Mouse (Mus musculus) ovary, adult 18-20 months (tissue): Measurements from ENCODE around the gene Zfp746.
A peak's percentile ranks its signal among the peaks of the same experiment; 100 is the strongest.
"Not testable (repeated sequence)": the region's sequence is repeated elsewhere in the genome, so short reads cannot be mapped to it uniquely, and the experiment has no call there.

Experiments
- DNase-seq: peaks from one replicate; pipeline ENCODE4 v3.0.0; 2022; ENCODE audit warnings: low spot score, mixed read lengths

Gene Zfp746

DNA sequence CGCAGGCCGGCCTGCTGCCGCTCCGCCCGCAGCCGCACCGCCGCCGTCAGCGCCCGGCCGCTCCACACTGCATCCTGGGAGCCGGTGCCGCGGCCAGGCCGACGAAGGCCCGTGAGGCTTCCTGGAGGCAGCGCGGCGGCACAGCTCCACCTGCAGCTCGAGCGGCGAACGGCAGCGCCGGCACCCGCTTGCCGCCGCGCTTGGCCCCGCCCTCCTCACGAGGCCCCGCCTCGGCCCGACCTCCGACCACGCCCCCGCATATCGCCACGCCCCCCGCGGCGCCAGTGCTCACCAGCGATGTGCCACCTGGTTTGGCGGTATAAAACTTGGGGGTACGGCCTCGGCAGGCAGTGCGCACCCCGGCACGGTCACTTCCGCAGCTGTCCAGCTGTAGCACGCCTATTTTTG, at the start of gene Zfp746:
Gene Zfp746 (minus strand): TSS at position 123 of the 408 bp plus-strand sequence.
- DNase-seq = peak; percentile 82

GRCm38 (mm10) chr6:48121092-48121491, 34.7 kb upstream of the Zfp746 start:
- DNase-seq = not testable (repeated sequence)

GRCm38 (mm10) chr6:48116036-48116435, 29.6 kb upstream of the Zfp746 start:
- no peak for DNase-seq

DNA sequence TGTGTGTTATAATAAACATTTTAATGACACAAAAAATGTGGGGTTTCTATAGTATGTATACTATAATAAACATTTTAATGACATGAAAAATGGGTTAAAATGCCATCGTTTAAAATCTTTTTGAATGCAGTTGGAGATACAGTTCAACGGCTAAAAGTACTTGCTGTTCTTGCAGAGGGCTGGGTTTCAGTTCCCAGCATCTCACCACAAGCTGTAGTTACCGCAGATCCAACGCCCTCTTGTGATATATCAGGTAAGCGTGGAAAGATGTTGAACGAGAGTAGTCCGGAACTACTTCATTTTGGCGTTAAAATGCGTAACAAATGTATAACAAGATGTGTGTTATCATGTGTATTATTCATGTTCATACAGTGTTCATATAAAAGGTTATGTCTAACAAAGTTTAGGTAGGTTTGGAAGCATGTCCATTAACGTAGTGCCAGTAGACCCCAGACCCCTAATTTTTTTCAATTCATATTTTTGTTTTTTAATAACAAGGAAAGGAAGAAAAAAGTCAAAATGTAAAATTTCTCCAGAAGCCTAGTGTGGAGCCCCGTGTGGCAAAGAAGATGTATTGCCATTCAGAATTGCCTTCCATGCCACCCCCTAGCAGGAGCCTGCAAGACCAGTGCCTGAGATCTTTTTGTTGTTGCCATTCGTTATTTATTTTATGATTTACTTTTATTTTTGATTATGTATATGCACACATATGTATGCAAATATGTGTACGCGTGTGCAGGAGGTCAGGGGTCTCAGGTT, 743 bp upstream of the Zfp746 start:
- DNase-seq = no peak

GRCm38 (mm10) chr6:48085521-48086404, 630 bp downstream of the Zfp746 start:
- peak; percentile 39 for DNase-seq

GRCm38 (mm10) chr6:48083733-48084191, 2.6 kb downstream of the Zfp746 start:
- no peak for DNase-seq

GRCm38 (mm10) chr6:48081952-48082351, 4.4 kb downstream of the Zfp746 start:
- no peak for DNase-seq

- DNase-seq = no peak
These were observed 5.4 kb downstream of the Zfp746 start for GRCm38 (mm10) chr6:48081021-48081420.

GRCm38 (mm10) chr6:48073316-48073715, 13.1 kb downstream of the Zfp746 start:
- DNase-seq = no peak

DNA sequence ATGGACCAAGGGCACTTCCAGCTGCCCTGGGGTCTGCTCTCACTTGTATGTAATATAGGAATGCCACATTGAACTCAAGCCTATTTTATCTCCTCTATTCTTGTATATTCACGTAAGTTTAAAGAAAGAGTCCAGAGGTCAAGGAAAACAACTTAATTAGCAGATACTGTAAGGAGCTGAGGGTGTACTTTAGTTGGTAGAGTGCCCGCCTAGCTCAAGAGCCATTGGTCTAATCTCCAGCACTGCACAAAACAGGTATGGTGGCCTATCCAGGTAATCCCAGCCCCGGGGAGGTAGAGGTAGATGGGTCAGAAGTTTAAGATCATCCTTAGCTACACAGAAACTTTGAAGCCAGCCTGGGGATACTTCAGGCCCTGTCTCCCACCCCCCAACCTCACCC, 18.9 kb downstream of the Zfp746 start:
- no peak for DNase-seq

- DNase-seq = no peak
These were observed 20.8 kb downstream of the Zfp746 start for GRCm38 (mm10) chr6:48065587-48066075.

DNA sequence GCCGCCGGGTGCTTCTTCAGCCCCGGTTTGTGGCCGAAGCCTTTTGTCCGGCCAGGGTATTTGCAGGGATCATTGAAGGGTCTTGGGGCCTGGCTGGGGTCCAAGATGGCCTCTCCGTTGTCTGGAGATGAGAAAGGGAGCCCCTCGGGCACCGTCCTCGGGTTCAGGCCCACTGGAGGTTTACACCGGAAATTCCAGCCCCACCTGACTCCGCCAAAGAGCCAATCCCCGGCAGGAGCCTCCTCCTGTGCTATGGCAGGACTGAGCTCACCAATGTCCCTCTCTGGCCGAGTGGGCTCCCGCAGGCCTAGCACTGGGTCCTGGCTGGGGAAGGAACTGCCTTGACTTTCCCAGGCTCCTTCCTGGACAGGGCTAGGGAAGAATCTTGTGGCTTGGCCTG, 21.9 kb downstream of the Zfp746 start:
- no peak for DNase-seq

- no peak for DNase-seq
These were observed 22.5 kb downstream of the Zfp746 start for GRCm38 (mm10) chr6:48063940-48064339.

- DNase-seq = no peak
These were observed 25.5 kb downstream of the Zfp746 start for GRCm38 (mm10) chr6:48060895-48061294.

- DNase-seq = no peak
These were observed 26.0 kb downstream of the Zfp746 start for GRCm38 (mm10) chr6:48060421-48060820.

GRCm38 (mm10) chr6:48052136-48052535, 34.3 kb downstream of the Zfp746 start:
- no peak for DNase-seq

DNA sequence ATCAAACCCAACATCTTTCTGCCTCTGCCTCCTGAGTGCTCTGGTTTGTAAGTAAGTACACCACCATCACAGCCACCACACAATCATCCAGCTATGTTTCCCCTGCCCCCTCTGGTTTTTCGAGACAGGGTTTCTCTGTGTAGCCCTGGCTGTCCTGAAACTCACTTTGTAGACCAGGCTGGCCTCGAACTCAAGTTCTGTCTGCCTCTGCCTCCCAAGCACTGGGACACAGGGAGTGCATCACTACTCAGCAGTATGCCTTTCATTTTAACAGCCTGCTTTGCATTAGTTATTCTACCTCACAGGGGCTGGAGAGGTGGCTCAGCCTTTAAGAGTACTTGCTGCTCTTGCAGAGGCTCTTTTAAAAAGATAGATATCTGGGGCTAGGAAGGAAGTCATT, 34.7 kb downstream of the Zfp746 start:
- DNase-seq = no peak

DNA sequence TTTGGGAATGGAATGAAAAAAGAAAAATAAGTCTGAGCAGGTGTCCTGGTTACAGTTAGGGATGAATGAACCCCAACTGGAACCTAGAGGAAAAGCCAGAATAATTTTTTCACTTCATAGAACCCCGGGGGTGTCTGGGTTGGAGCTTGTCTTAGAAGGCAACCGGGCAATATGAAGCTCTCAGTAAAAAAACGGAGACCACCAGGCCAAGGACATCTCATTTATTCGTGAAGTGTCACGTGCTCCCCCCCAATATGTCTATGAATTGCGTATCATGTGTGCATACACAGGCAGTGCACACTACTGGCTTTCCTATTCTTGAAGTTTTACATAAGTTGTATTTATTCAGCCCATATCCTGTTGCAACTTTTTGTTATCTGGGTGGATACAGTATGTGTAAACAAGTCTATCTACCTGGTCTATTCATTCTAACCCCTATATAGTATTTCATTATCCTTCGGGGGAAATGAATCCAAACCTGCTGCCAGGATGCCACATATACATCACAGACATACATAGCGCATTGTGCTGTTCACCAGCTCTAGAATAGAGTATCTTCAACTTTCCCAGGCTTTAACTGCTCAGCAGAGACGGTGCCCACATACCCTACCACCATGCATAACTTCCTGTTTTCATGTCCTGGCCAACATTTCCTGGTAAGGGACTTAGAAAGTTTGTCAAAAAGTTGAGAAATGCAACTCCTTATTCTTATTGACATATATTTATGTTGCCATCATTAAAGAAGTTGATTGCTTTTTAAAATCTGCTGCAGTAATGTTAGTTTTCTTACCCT, 36.9 kb downstream of the Zfp746 start:
- DNase-seq = no peak

- peak; percentile 80 for DNase-seq
These were observed 37.7 kb downstream of the Zfp746 start, which contains the start of gene Zfp777 for GRCm38 (mm10) chr6:48048426-48049272. Gene Zfp777 (minus strand): TSS chr6:48048911.

DNA sequence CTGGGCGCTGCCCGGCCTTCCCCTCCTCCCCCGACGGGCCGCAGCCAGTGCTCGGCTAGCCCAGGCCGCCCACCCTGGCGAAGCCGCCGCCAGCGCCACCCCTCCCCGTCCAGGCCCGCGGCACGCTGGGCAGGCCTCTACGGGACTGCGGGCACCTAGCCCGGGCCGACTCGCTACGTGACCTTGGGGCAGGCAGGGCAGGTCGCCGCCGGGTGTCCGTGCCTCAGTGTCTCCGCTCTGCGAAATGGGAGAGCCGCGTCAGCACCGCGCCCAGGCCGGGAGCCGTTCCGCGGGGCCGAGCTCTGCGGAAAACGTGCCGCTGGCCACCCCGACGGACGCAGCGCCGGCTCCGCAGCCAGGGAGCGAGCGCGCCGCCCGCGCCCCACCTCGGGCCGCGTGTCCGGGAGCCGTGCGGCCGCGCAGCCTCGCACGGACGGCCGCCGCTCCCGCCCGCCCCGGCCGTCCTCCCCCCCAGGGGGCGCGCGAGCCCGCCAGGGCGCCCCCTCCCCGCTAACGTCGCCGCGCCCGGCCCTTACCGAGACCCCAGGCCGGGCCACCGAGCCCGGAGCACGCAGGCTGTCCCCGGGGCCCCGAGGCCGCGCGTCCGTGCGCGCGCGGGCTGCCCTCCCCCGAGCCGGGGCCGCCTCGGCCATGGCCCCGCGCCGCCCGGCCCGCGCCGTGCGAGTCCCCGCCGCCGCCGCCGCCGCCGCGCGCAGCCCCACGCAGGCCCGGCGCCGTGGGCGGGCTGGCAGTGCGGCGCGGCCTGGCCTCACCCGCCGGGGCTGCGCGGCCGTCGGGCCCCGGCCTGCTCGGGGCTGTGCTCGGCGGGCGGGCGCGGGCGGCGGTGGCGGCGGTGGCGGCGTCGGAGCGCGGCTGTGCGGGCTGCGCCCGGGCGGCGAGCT, 38.7 kb downstream of the Zfp746 start:
- peak; percentile 18 for DNase-seq
